Mouse (Mus musculus): ENCODE measurements at regions not wholly inside any gene's neighbourhood (a gene's known extent, or its start where the extent isn't known, plus 50 kb on each side); places are given as distances from the start of the nearest gene placed in this dataset.

DNA sequence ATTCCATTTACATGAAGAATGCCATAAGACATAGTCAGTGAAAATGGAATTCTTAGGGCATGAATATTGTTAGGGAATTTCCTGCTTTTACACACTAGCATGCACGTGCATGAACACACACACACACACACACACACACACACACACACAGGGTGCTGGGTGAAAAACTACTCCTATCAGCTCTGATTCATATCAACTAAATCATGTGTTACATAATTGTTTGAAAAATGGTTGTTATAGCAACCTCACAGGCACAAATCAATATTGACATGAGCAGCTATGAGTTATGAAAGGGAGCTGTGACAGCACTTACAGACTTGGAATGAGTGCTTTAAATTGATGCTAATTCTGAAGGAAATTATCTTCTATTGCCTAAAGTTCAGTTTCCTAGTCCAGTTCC lies 72.8 kb upstream of the Ahr start:
- H3K27me3 ChIP-seq (replicated peaks) = no peaks in the 10 kb centered on the region
- no peak overlapping the region for H3K4me3 ChIP-seq (replicated peaks)
- no peak overlapping the region for H3K4me2 ChIP-seq
- H3K4me1 ChIP-seq = no peaks in the 10 kb centered on the region
- no peak overlapping the region for H3K9ac ChIP-seq (replicated peaks)
- 89% methylated on average over 1 of the region's 1 CpGs for WGBS
- H3K36me3 ChIP-seq = no peaks in the 10 kb centered on the region
- ATAC-seq (ENCODE audit: low FRiP score) = no peak
- no peak overlapping the region for H3K27ac ChIP-seq (replicated peaks)
- H3K9me3 ChIP-seq (replicated peaks) = no peaks in the 10 kb centered on the region

DNA sequence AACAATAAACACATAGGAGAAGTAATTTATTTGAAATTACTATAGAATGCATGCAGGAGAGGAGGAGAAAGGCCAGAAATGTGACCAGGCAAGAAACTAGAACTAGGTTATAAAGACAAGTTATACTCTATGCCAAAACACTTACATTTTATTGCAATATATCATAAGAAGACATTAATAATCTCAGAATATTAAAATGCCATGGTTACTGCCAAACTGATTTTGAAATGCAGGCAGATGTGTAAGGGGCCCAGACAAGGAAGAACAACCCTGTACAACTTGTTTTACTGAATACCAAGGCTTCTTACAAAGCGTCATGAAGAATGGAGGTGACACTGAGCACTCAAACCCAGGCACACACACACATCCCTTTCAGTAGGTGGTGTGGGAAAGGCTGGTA lies 68.9 kb upstream of the Ahr start:
- WGBS = 93% methylated on average over 1 of the region's 1 CpGs
- no peak overlapping the region for H3K4me2 ChIP-seq
- H3K27me3 ChIP-seq (replicated peaks) = no peaks in the 10 kb centered on the region
- no peak overlapping the region for H3K27ac ChIP-seq (replicated peaks)
- no peaks in the 10 kb centered on the region for H3K4me1 ChIP-seq
- H3K9ac ChIP-seq (replicated peaks) = no peak overlapping the region
- ATAC-seq (ENCODE audit: low FRiP score) = no peak
- no peaks in the 10 kb centered on the region for H3K9me3 ChIP-seq (replicated peaks)
- H3K4me3 ChIP-seq (replicated peaks) = no peak overlapping the region
- no peaks in the 10 kb centered on the region for H3K36me3 ChIP-seq

DNA sequence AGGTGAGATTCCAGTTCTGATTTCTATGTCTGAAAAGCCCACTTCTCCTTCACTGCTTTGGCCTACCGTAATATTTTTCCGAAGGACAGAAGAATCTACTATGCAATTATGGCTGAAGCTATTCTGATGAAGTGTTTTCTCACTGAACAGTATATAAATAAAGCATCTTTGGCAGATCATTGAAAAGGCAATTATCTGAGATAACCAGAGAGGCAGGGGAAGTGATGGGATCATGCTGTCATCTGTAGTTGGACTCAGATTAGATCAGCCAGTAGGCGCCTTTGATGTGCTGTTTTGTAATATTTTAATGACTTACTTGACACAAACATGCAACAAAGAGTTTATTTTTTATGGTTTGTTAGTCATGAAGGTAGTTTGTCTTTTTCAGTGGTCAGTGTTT lies 67.8 kb upstream of the Ahr start:
- Histone ChIP-seq H3K9me3 (replicated peaks) (no peaks in the 10 kb centered on the region), H3K4me1 (no peaks in the 10 kb centered on the region), H3K4me3 (replicated peaks) (no peak overlapping the region), H3K9ac (replicated peaks) (no peak overlapping the region), H3K27me3 (replicated peaks) (no peaks in the 10 kb centered on the region), H3K36me3 (no peaks in the 10 kb centered on the region), H3K4me2 (no peak overlapping the region), H3K27ac (replicated peaks) (no peak overlapping the region)
- no peak for ATAC-seq (ENCODE audit: low FRiP score)
- WGBS = 90% methylated on average over 3 of the region's 3 CpGs

DNA sequence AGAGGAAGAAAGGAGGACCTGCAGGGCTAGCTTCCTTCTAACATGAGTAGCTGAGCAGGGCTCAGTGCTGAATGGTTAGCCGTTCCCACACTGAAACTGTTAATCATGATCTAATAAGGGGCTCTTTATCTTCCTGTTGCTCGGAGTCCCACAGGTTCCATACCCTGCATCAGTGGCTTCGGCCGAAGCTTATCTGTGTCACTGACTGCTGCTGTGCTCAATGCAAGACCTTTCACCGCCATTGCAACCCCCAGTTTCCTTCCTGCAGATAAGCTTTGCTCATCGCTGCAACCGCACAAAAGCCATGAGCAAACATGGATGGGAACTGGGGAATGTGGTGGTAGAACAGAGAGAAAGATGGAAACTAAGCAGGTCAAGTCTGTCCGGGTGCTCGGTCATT lies 63.5 kb upstream of the Ahr start:
- Histone ChIP-seq H3K4me1 (no peaks in the 10 kb centered on the region), H3K27ac (replicated peaks) (no peak overlapping the region), H3K9ac (replicated peaks) (no peak overlapping the region), H3K4me3 (replicated peaks) (no peak overlapping the region), H3K27me3 (replicated peaks) (no peaks in the 10 kb centered on the region), H3K9me3 (replicated peaks) (no peaks in the 10 kb centered on the region), H3K4me2 (no peak overlapping the region), H3K36me3 (no peaks in the 10 kb centered on the region)
- no peak for ATAC-seq (ENCODE audit: low FRiP score)
- 90% methylated on average over 9 of the region's 9 CpGs for WGBS

DNA sequence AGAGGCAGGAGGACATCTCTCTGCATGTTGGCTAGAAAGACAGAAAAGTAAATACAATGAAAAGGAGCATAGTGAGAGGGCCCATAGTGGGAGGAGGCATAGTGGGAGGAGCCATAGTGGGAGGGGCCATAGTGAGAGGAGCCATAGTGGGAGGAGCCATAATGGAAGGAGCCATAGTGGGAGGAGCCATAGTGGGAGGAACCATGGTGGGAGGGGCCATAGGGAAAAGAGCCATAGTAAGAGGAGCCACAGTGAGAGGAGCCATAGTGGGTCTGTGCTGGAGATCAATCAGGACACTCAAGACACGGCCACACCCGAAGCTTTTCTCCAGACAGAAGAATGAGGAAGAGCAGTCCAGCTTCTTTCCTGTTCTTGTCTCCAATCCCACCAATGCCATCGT lies 58.0 kb upstream of the Ahr start:
- no peaks in the 10 kb centered on the region for H3K4me1 ChIP-seq
- ATAC-seq (ENCODE audit: low FRiP score) = no peak
- no peaks in the 10 kb centered on the region for H3K27me3 ChIP-seq (replicated peaks)
- no peak overlapping the region for H3K4me3 ChIP-seq (replicated peaks)
- H3K27ac ChIP-seq (replicated peaks) = no peak overlapping the region
- WGBS = 92% methylated on average over 3 of the region's 3 CpGs
- no peaks in the 10 kb centered on the region for H3K36me3 ChIP-seq
- H3K4me2 ChIP-seq = no peak overlapping the region
- no peak overlapping the region for H3K9ac ChIP-seq (replicated peaks)
- no peaks in the 10 kb centered on the region for H3K9me3 ChIP-seq (replicated peaks)

Measured in neural tube, embryonic 15.5 days (tissue).